ENCODE assay signal across 24 mouse cellular contexts in genomic region chr11:69257072-69257471, GRCm38 (mm10). TPM values are rescaled to one million over a fixed set of nuclear protein-coding genes. Genes with fewer than 3 reads are reported as not detected.
DNase-seq lines count a peak whose midpoint lies in the region; ATAC-seq and TF ChIP-seq lines count a peak whose summit lies in the region.
"Had no signal": no experiment of that assay in that cellular context is flagged by ENCODE, and none has a peak within 500 bp of the region (broad histone marks: within the 10 kb centered on the region; RNA-seq: fewer than 3 reads in every experiment).

No protein-coding gene starts in this region.

- DNase-seq in left cerebral cortex, adult 2 months (ENCODE audit: extremely low spot score in 1 of 2, low spot score in 2 of 2), result no peak
- no peak for DNase-seq in left cerebral cortex, postnatal 10 days (ENCODE audit: extremely low spot score in 1 of 2, low spot score in 2 of 2)
- no peak for DNase-seq in CH12.LX (ENCODE audit: extremely low read depth)
- no peak for DNase-seq in urinary bladder, adult 18-20 months (ENCODE audit: low spot score in 2 of 2)
- DNase-seq: adrenal gland, postnatal 25 days; cerebellum, adult 11-12 months; cerebellum, adult 9-11 months; gastrocnemius, postnatal 10 days; kidney, adult 11 months; layer of hippocampus, postnatal 36 days; liver; right cerebral cortex, adult 18-20 months; spleen, adult 18-20 months had no signal

- no peaks in the 10 kb centered on the region for H3K27me3 ChIP-seq in forebrain, embryonic 16.5 days (replicated peaks; ENCODE audit: control insufficient read depth, insufficient read depth, low read length)
- no peaks in the 10 kb centered on the region for H3K27me3 ChIP-seq in forebrain, embryonic 12.5 days
- H3K27me3 ChIP-seq in CH12.LX (replicated peaks), result peaks cover 13% of the 10 kb centered on the region
- H3K27me3 ChIP-seq in myocyte (ENCODE audit: control insufficient read depth, insufficient read depth, insufficient read length), result no peaks in the 10 kb centered on the region

- WGBS in forebrain, embryonic 16.5 days, result 73% methylated on average over 2 of the region's 2 CpGs
- 71% methylated on average over 2 of the region's 2 CpGs for WGBS in forebrain, embryonic 12.5 days

- no peak overlapping the region for H3K4me2 ChIP-seq in forebrain, embryonic 16.5 days (ENCODE audit: low read length)
- no peak overlapping the region for H3K4me2 ChIP-seq in forebrain, embryonic 12.5 days
- no peak overlapping the region for H3K4me2 ChIP-seq in CH12.LX (ENCODE audit: insufficient read depth, low read depth, poor library complexity, severe bottlenecking)
- no peak overlapping the region for H3K4me2 ChIP-seq in myocyte (ENCODE audit: low read depth)
- H3K4me2 ChIP-seq: hindbrain, embryonic 14.5 days; liver, embryonic 15.5 days; lung, embryonic 14.5 days had no signal

- H3ac ChIP-seq in myocyte (ENCODE audit: control insufficient read depth, insufficient read length), result no peak overlapping the region

- no peak for TF ChIP-seq CTCF in left cerebral cortex, adult 2 months (IDR thresholded peaks at IDR 0.05)
- no peak for TF ChIP-seq CTCF in CH12.LX (conservative IDR thresholded peaks at IDR 0.05 in 1 of 2, IDR thresholded peaks at IDR 0.05 in 1 of 2; ENCODE audit: low read depth in 2 of 2, low read length in 2 of 2)

- ATAC-seq in forebrain, embryonic 16.5 days, result no peak
- ATAC-seq in forebrain, embryonic 12.5 days (ENCODE audit: low FRiP score), result no peak

- no peaks in the 10 kb centered on the region for H3K36me3 ChIP-seq in forebrain, embryonic 16.5 days (ENCODE audit: control insufficient read depth, insufficient read depth)
- no peaks in the 10 kb centered on the region for H3K36me3 ChIP-seq in forebrain, embryonic 12.5 days (replicated peaks)
- no peaks in the 10 kb centered on the region for H3K36me3 ChIP-seq in CH12.LX (replicated peaks in 1 of 2; ENCODE audit: control insufficient read depth in 1 of 2, insufficient read depth in 1 of 2, low read length in 1 of 2)
- no peaks in the 10 kb centered on the region for H3K36me3 ChIP-seq in myocyte (ENCODE audit: control insufficient read depth, insufficient read depth)
- H3K36me3 ChIP-seq: liver, embryonic 15.5 days had no signal

- H3K79me2 ChIP-seq in CH12.LX (replicated peaks; ENCODE audit: control insufficient read depth, extremely low read depth, insufficient read depth, poor library complexity, severe bottlenecking) (no peaks in the 10 kb centered on the region), myocyte (ENCODE audit: control insufficient read depth, insufficient read depth) (no peaks in the 10 kb centered on the region)

- intact Hi-C loops in left cerebral cortex, adult 2 months (cut with DNase I), result loop anchor here (5.0 kb wide), 1 partner anchor 255 kb away; no protein-coding TSS in a partner anchor
- intact Hi-C loops in left cerebral cortex, postnatal 10 days (cut with DNase I), result loop anchor here (2.0 to 5.0 kb wide), 2 partner anchors 130 to 256 kb away; no protein-coding TSS in a partner anchor

- dilution Hi-C loops in CH12.LX (cut with MboI; ENCODE audit: extremely low pct_ligation_motif_present, extremely low pct_unique_long_range_greater_than_20kb, low sequenced_read_pairs), result no loop called here

- H3K27ac ChIP-seq in forebrain, embryonic 16.5 days (ENCODE audit: low read length), result no peak overlapping the region
- no peak overlapping the region for H3K27ac ChIP-seq in forebrain, embryonic 12.5 days
- H3K27ac ChIP-seq in left cerebral cortex, adult 2 months, result peak overlapping the region; percentile 47
- no peak overlapping the region for H3K27ac ChIP-seq in CH12.LX (ENCODE audit: insufficient read depth, low read depth)
- H3K27ac ChIP-seq: hindbrain, embryonic 14.5 days; liver, embryonic 15.5 days had no signal

- H3K4me1 ChIP-seq in forebrain, embryonic 16.5 days (replicated peaks; ENCODE audit: control insufficient read depth, insufficient read depth, low read length), result no peaks in the 10 kb centered on the region
- peaks cover 8% of the 10 kb centered on the region for H3K4me1 ChIP-seq in forebrain, embryonic 12.5 days
- H3K4me1 ChIP-seq in CH12.LX (ENCODE audit: control insufficient read depth in 1 of 2, insufficient read depth in 2 of 2), result peaks cover 6 to 15% of the 10 kb centered on the region in 2 experiments; a peak in 3 of 4 replicates

- H3K4me3 ChIP-seq in forebrain, embryonic 16.5 days (replicated peaks; ENCODE audit: low read length), result no peak overlapping the region
- no peak overlapping the region for H3K4me3 ChIP-seq in forebrain, embryonic 12.5 days (replicated peaks)
- H3K4me3 ChIP-seq in left cerebral cortex, adult 2 months, result no peak overlapping the region
- H3K4me3 ChIP-seq in CH12.LX (replicated peaks in 1 of 3; ENCODE audit: low read depth in 2 of 3, low read length in 2 of 3, poor library complexity in 1 of 3), result no peak overlapping the region
- no peak overlapping the region for H3K4me3 ChIP-seq in myocyte
- H3K4me3 ChIP-seq: erythroblast, embryonic 14.5 days; liver, embryonic 15.5 days had no signal

- H3K9ac ChIP-seq in forebrain, embryonic 16.5 days (replicated peaks; ENCODE audit: low read depth, low read length), result 0 out of 2 replicates have a peak overlapping the region, but pooled peaks have one; percentile 8
- H3K9ac ChIP-seq in forebrain, embryonic 12.5 days, result no peak overlapping the region
- H3K9ac ChIP-seq in CH12.LX (ENCODE audit: insufficient read depth, low read depth), result peak overlapping the region; percentile 22; the same call in 1 of the 2 replicates
- H3K9ac ChIP-seq: hindbrain, embryonic 14.5 days; liver, embryonic 15.5 days; lung, embryonic 14.5 days had no signal

- in situ Hi-C loops in CH12.LX (cut with MboI; ENCODE audit: low pct_ligation_motif_present, low pct_unique_long_range_greater_than_20kb, low sequenced_read_pairs), result loop anchor here (5.0 kb wide), 1 partner anchor 260 kb away; no protein-coding TSS in a partner anchor

- TF ChIP-seq EP300 in CH12.LX (IDR thresholded peaks at IDR 0.05; ENCODE audit: low read length), result no peak

- H3K9me3 ChIP-seq in forebrain, embryonic 16.5 days (ENCODE audit: control insufficient read depth, low read length), result no peaks in the 10 kb centered on the region
- H3K9me3 ChIP-seq in forebrain, embryonic 12.5 days, result no peaks in the 10 kb centered on the region
- peaks cover 2% of the 10 kb centered on the region for H3K9me3 ChIP-seq in CH12.LX (replicated peaks; ENCODE audit: low read length)
- H3K9me3 ChIP-seq: liver, embryonic 15.5 days had no signal

- TF ChIP-seq POLR2A in CH12.LX (IDR thresholded peaks at IDR 0.05; ENCODE audit: low read depth, low read length), result no peak
- no peak for TF ChIP-seq POLR2A in myocyte (IDR thresholded peaks at IDR 0.05; ENCODE audit: insufficient read length, low read depth)

- TF ChIP-seq RAD21 in CH12.LX (IDR thresholded peaks at IDR 0.05; ENCODE audit: low read depth, low read length), result no peak

TF ChIP-seq in CH12.LX, 34 proteins besides CTCF, POLR2A, EP300 and RAD21 (continues in another document):
- TF ChIP-seq MEF2A (IDR thresholded peaks at IDR 0.05; ENCODE audit: borderline replicate concordance, low read depth, low read length) (no peak), GABPA (IDR thresholded peaks at IDR 0.05; ENCODE audit: insufficient replicate concordance, low read depth, low read length) (no peak), JUND (conservative IDR thresholded peaks at IDR 0.05; ENCODE audit: low read depth, low read length) (no peak), TBP (conservative IDR thresholded peaks at IDR 0.05; ENCODE audit: low read depth, low read length) (no peak), RCOR1 (conservative IDR thresholded peaks at IDR 0.05; ENCODE audit: low read depth, low read length) (no peak), ZKSCAN1 (IDR thresholded peaks at IDR 0.05; ENCODE audit: borderline replicate concordance, low read depth, low read length) (no peak), ZC3H11A (IDR thresholded peaks at IDR 0.05; ENCODE audit: low read depth, low read length) (no peak), NELFE (IDR thresholded peaks at IDR 0.05; ENCODE audit: low read depth, low read length) (no peak), E2F4 (IDR thresholded peaks at IDR 0.05; ENCODE audit: insufficient replicate concordance, low read depth, low read length) (no peak)

TF ChIP-seq in myocyte, 11 proteins besides CTCF, POLR2A, EP300 and RAD21:
- TF ChIP-seq MYOD1 (IDR thresholded peaks at IDR 0.05; ENCODE audit: control insufficient read depth in 1 of 3, insufficient read length in 2 of 3, low read depth in 2 of 3), result peak in 2 of 3 experiments; percentile 59 to 63
- no peak for TF ChIP-seq CEBPB (IDR thresholded peaks at IDR 0.05; ENCODE audit: insufficient read depth, poor library complexity, severe bottlenecking)
- peak in 1 of 3 experiments; percentile 69 for TF ChIP-seq MYOG (IDR thresholded peaks at IDR 0.05; ENCODE audit: control insufficient read depth in 1 of 3, insufficient read depth in 1 of 3, insufficient read length in 2 of 3, low read depth in 2 of 3)

RNA-seq across cellular contexts. Expression of gene Gucy2e, which starts 20.2 kb away (rescaled TPM):
- 0.56 and 0.68 TPM in 2 replicates for polyA plus RNA-seq in forebrain, embryonic 16.5 days (2015; fragmentation: Nextera tagmentation; extraction: Ambion mirVana)
- polyA plus RNA-seq in forebrain, embryonic 12.5 days (2016; fragmentation: Nextera tagmentation; extraction: Ambion mirVana), result 0.17 and 0.19 TPM in 2 replicates
- 1 to 10 TPM; 1.0 to 1.3 TPM for total RNA-seq in left cerebral cortex, adult 2 months (2021)
- under 1 TPM; 0.49 to 0.71 TPM for total RNA-seq in left cerebral cortex, postnatal 10 days (2021)
- not detected in 2 replicates for total RNA-seq in CH12.LX (2012; rRNA removed)
- total RNA-seq in CH12.LX (2014; rRNA removed), result 0.03 TPM in 1 of 2 replicates, not detected in the other
- not detected in 2 replicates for polyA plus RNA-seq in CH12.LX (2012; ENCODE audit: insufficient read length, low read depth)
- polyA plus RNA-seq in myocyte (2012; fragmentation: generic; extraction: Trizol), result not detected
- total RNA-seq: adrenal gland, postnatal 25 days; gastrocnemius, postnatal 10 days; neutrophil, adult 5-6 weeks had no signal
- polyA plus RNA-seq: erythroblast, embryonic 14.5 days; limb, embryonic 11.5 days; liver, embryonic 15.5 days; lung, embryonic 14.5 days; stomach, embryonic 16.5 days had no signal

RNA-seq across cellular contexts. Expression of gene Alox8, which starts 59.4 kb away (rescaled TPM):
- polyA plus RNA-seq in forebrain, embryonic 16.5 days (2015; fragmentation: Nextera tagmentation; extraction: Ambion mirVana), result 0.29 TPM in 1 of 2 replicates, not detected in the other
- not detected in 2 replicates for polyA plus RNA-seq in forebrain, embryonic 12.5 days (2016; fragmentation: Nextera tagmentation; extraction: Ambion mirVana)
- 1 to 10 TPM; 6.1 to 6.4 TPM for total RNA-seq in left cerebral cortex, adult 2 months (2021)
- 1 to 10 TPM; 3.5 to 3.6 TPM for total RNA-seq in left cerebral cortex, postnatal 10 days (2021)
- total RNA-seq in CH12.LX (2012; rRNA removed) (0.30 and 0.50 TPM in 2 replicates), CH12.LX (2014; rRNA removed) (not detected in 2 replicates)
- polyA plus RNA-seq in CH12.LX (2012; ENCODE audit: insufficient read length, low read depth) (0.10 TPM in 1 of 2 replicates, not detected in the other), myocyte (2012; fragmentation: generic; extraction: Trizol) (not detected)
- total RNA-seq: adrenal gland, postnatal 25 days; neutrophil, adult 5-6 weeks had no signal
- polyA plus RNA-seq: erythroblast, embryonic 14.5 days; gonadal fat pad, adult 2 months; lung, embryonic 14.5 days had no signal
